Mouse (Mus musculus) heart, adult 2 months (tissue): ENCODE results near the gene Hebp2. TPM values are rescaled to one million over a fixed set of nuclear protein-coding genes. Genes with fewer than 3 reads are reported as not detected.

Source experiments
- DNase-seq, 2 experiments: peaks; one replicate each; pipeline ENCODE4 v3.0.0; 2021
- H3K27ac ChIP-seq: fragments of 200-600 bp; 2 replicates; pipeline ENCODE4 v1.8.1; 2022
- H3K27me3 ChIP-seq: fragments of 200-500 bp; 2 replicates; pipeline ENCODE4 v1.6.1; 2012; ENCODE audit warnings: mild to moderate bottlenecking, low read length, inconsistent platforms, mixed read lengths; ENCODE audit not compliant: control insufficient read depth, insufficient read depth
- H3K36me3 ChIP-seq: fragments of 200-500 bp; 2 replicates; pipeline ENCODE4 v1.6.1; 2012; ENCODE audit warnings: low read length, inconsistent platforms; ENCODE audit not compliant: control insufficient read depth, insufficient read depth
- H3K4me1 ChIP-seq: fragments of 200-500 bp; 2 replicates; pipeline ENCODE4 v1.6.1; 2011; ENCODE audit warnings: low read length; ENCODE audit not compliant: control insufficient read depth, insufficient read depth
- H3K4me3 ChIP-seq: fragments of 200-600 bp; 2 replicates; pipeline ENCODE4 v1.8.1; 2022
- H3K79me2 ChIP-seq: fragments of 200-500 bp; replicated peaks from 2 replicates; pipeline ENCODE4 v1.6.1; 2012; ENCODE audit warnings: mild to moderate bottlenecking, inconsistent platforms, low read length, moderate library complexity, mixed read lengths; ENCODE audit not compliant: control insufficient read depth, insufficient read depth
- H3K9ac ChIP-seq: fragments of 200-500 bp; 2 replicates; pipeline ENCODE4 v1.6.1; 2012; ENCODE audit warnings: low read depth, mild to moderate bottlenecking, control low read depth, inconsistent platforms, low read length, mixed read lengths
- CTCF ChIP-seq: fragments of 200-600 bp; IDR thresholded peaks from 2 replicates; pipeline ENCODE4 v1.8.1; 2022; ENCODE audit warnings: antibody characterized with exemption, mild to moderate bottlenecking, moderate library complexity
- EP300 ChIP-seq: fragments of 200-500 bp; IDR thresholded peaks from 2 replicates; pipeline ENCODE4 v1.6.1; 2011; ENCODE audit warnings: low read depth, low read length, control low read depth; ENCODE audit not compliant: insufficient read depth
- POLR2A ChIP-seq: fragments of 200-500 bp; IDR thresholded peaks from 2 replicates; pipeline ENCODE4 v1.6.1; 2011; ENCODE audit warnings: mild to moderate bottlenecking, low read depth, low read length, control low read depth; ENCODE audit not compliant: insufficient read depth
- WGBS: fragments of 180-500 bp; shearing (Covaris S2); methylation state at CpG from one replicate; pipeline ENCODE4 v1.1.7; 2018; 5-methylcytosine and 5-hydroxymethylcytosine counted together
- intact Hi-C: fragments of 180-260 bp; cut with DNase I; formaldehyde crosslinking; loops from one replicate; pipeline ENCODE4 v1.15.1; 2025
- polyA plus RNA-seq: library from polyadenylated mRNA; depleted of rRNA; stranded (reverse); fragments of >200 nt; gene quantifications from 2 replicates; pipeline ENCODE4 v1.2.3, GENCODE M21; 2012
- total RNA-seq, 2 experiments: library from RNA; stranded (reverse); gene quantifications; 2 replicates each; pipeline ENCODE4 v1.2.3; 2021

Hebp2 gene
- total and polyA plus RNA-seq, 3 experiments: 0.49 to 0.75 (median 0.50) TPM

- H3K9ac ChIP-seq: no peak overlapping the region
- no peak overlapping the region for H3K4me3 ChIP-seq
- no peak for TF ChIP-seq POLR2A
- TF ChIP-seq CTCF: no peak
- TF ChIP-seq EP300: no peak
Observed at GRCm38 (mm10) chr10:18549321-18550216, 3.7 kb upstream of the Hebp2 start.

GRCm38 (mm10) chr10:18547381-18547780 lies 1.5 kb upstream of the Hebp2 start:
- Histone ChIP-seq H3K27ac (no peak overlapping the region), H3K4me1 (peaks cover 2% of the 10 kb centered on the region; the same call in 1 of the 2 replicates), H3K36me3 (no peaks in the 10 kb centered on the region), H3K79me2 (no peaks in the 10 kb centered on the region), H3K9ac (no peak overlapping the region), H3K4me3 (no peak overlapping the region), H3K27me3 (no peaks in the 10 kb centered on the region)
- TF ChIP-seq CTCF (no peak), EP300 (no peak), POLR2A (no peak)
- no peak for DNase-seq
- 87% methylated on average over 4 of the region's 4 CpGs for WGBS
- intact Hi-C loops: no loop called here

More at GRCm38 (mm10) chr10:18549321-18550216, 3.7 kb upstream of the Hebp2 start:
- intact Hi-C loops: no loop called here
- 10% methylated on average over 35 of the region's 35 CpGs for WGBS
- Histone ChIP-seq H3K36me3 (no peaks in the 10 kb centered on the region), H3K27ac (no peak overlapping the region), H3K4me1 (peaks cover 2% of the 10 kb centered on the region; the same call in 1 of the 2 replicates), H3K27me3 (no peaks in the 10 kb centered on the region), H3K79me2 (no peaks in the 10 kb centered on the region)
- no peak for DNase-seq

- TF ChIP-seq POLR2A (no peak), EP300 (no peak), CTCF (no peak)
- intact Hi-C loops: no loop called here
- peak overlapping the region; percentile 65 for H3K4me3 ChIP-seq
- peaks cover 2% of the 10 kb centered on the region; the same call in 1 of the 2 replicates for H3K4me1 ChIP-seq
- H3K27ac ChIP-seq: no peak overlapping the region
- no peaks in the 10 kb centered on the region for H3K79me2 ChIP-seq
- DNase-seq: no peak
- WGBS: 7% methylated on average over 13 of the region's 13 CpGs
- no peaks in the 10 kb centered on the region for H3K27me3 ChIP-seq
- H3K9ac ChIP-seq: peak overlapping the region; percentile 30; the same call in 1 of the 2 replicates
- no peaks in the 10 kb centered on the region for H3K36me3 ChIP-seq
Observed at GRCm38 (mm10) chr10:18545309-18545708, 567 bp downstream of the Hebp2 start.

- Histone ChIP-seq H3K9ac (no peak overlapping the region), H3K27ac (no peak overlapping the region), H3K79me2 (no peaks in the 10 kb centered on the region), H3K36me3 (no peaks in the 10 kb centered on the region), H3K4me3 (no peak overlapping the region), H3K4me1 (no peaks in the 10 kb centered on the region), H3K27me3 (no peaks in the 10 kb centered on the region)
- no peak for TF ChIP-seq CTCF
- no peak for TF ChIP-seq POLR2A
- TF ChIP-seq EP300: no peak
- DNase-seq: no peak
- 85% methylated on average over 2 of the region's 2 CpGs for WGBS
- intact Hi-C loops: no loop called here
Observed at GRCm38 (mm10) chr10:18536889-18537288, 9.0 kb downstream of the Hebp2 start.

GRCm38 (mm10) chr10:18532293-18532692 lies 13.6 kb downstream of the Hebp2 start:
- TF ChIP-seq POLR2A (no peak), EP300 (no peak), CTCF (no peak)
- no peaks in the 10 kb centered on the region for H3K27me3 ChIP-seq
- intact Hi-C loops: no loop called here
- no peaks in the 10 kb centered on the region for H3K4me1 ChIP-seq
- DNase-seq: no peak
- no peaks in the 10 kb centered on the region for H3K79me2 ChIP-seq
- no peak overlapping the region for H3K9ac ChIP-seq
- WGBS: 72% methylated on average over 8 of the region's 8 CpGs
- H3K36me3 ChIP-seq: no peaks in the 10 kb centered on the region; the same call in 1 of the 2 replicates
- H3K27ac ChIP-seq: no peak overlapping the region
- H3K4me3 ChIP-seq: no peak overlapping the region

GRCm38 (mm10) chr10:18530161-18530560 lies 15.7 kb downstream of the Hebp2 start:
- WGBS: 89% methylated on average over 4 of the region's 4 CpGs
- Histone ChIP-seq H3K79me2 (no peaks in the 10 kb centered on the region), H3K4me3 (no peak overlapping the region), H3K36me3 (no peaks in the 10 kb centered on the region; the same call in 1 of the 2 replicates), H3K9ac (no peak overlapping the region), H3K27ac (no peak overlapping the region), H3K27me3 (no peaks in the 10 kb centered on the region), H3K4me1 (no peaks in the 10 kb centered on the region)
- no peak for DNase-seq
- TF ChIP-seq POLR2A (no peak), EP300 (no peak), CTCF (no peak)
- intact Hi-C loops: no loop called here
